Mouse (Mus musculus): Measurements from ENCODE around the gene Prkd1.

The Prkd1 gene

GRCm38 (mm10) chr12:50558231-50558630 lies 90.7 kb downstream of the Prkd1 start:
- DNase-seq (ENCODE audit: low spot score in 2 of 2): no peak

GRCm38 (mm10) chr12:50554214-50554613 lies 94.7 kb downstream of the Prkd1 start:
- DNase-seq (ENCODE audit: low spot score in 2 of 2): no peak

- peak; percentile 63 to 70 for DNase-seq (ENCODE audit: low spot score in 2 of 2)
Measured at GRCm38 (mm10) chr12:50549860-50550555, 98.9 kb downstream of the Prkd1 start.

- no peak for DNase-seq (ENCODE audit: low spot score in 2 of 2)
Measured at GRCm38 (mm10) chr12:50546394-50546793, 102.5 kb downstream of the Prkd1 start.

GRCm38 (mm10) chr12:50545610-50545919 lies 103.3 kb downstream of the Prkd1 start:
- DNase-seq (ENCODE audit: low spot score in 2 of 2): no peak

DNA sequence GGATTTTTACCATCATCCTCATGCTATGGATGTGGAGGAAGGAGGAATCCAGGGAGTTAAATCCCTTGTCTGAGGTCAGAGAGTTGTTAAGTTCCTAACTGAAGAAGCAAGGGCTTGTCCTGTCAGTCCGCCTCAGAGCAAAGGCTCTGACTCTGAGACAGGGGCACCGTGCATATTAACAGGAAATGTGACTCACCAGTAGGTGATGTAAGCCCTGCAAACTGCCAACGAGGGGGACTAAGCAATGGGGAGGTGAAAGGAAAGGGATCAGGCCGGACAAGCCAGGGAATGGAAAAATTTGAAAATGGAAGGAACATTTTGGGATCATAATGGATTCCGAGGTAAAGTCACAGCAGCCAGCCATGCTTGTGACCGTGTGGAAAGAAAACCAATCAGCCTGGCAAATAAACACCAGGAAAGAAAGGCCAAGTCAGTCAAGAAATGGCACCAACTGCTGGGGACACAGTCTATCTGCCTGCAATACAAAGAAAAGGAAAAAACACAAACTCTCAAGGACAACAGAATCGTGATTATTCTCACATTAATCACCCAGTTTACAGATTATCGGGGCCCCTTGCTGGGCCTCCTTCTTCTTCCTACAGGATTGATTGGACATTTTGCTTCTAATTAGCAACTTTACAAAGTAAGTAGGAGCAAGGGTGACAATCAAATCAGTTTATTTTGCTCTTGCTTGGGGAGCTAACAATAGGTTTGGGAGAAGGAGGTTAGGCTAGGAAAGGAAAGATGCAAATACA lies 103.9 kb downstream of the Prkd1 start:
- no peak for DNase-seq (ENCODE audit: low spot score in 2 of 2)

- DNase-seq (ENCODE audit: low spot score in 2 of 2): no peak
Measured at GRCm38 (mm10) chr12:50540793-50541192, 108.1 kb downstream of the Prkd1 start.

- peak; percentile 39 to 44 for DNase-seq (ENCODE audit: low spot score in 2 of 2)
Measured at GRCm38 (mm10) chr12:50538296-50538965, 110.5 kb downstream of the Prkd1 start.

DNA sequence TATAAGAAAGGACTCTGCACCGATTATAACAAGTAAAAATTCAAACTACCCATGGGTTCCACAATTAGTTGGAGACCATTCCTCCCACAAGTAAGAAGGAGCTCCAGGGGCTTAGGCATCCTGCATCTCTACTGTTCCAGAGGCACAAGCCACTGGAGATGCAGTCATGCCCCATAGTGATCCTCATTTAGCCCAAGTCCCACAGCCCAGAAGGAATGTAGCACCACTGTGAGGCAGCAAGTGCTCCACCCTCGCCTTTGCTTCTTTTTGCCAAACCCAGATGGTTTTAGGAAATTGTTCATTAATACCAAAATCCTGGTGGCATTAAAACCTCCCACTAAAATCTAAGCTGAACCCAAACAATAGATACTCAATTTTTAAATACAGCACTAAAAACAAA lies 111.1 kb downstream of the Prkd1 start:
- DNase-seq (ENCODE audit: low spot score in 2 of 2): peak in 1 of 2 experiments; percentile 33

- no peak for DNase-seq (ENCODE audit: low spot score in 2 of 2)
Measured at GRCm38 (mm10) chr12:50537006-50537405, 111.9 kb downstream of the Prkd1 start.

- DNase-seq (ENCODE audit: low spot score in 2 of 2): no peak
Measured at GRCm38 (mm10) chr12:50528633-50529032, 120.3 kb downstream of the Prkd1 start.

DNA sequence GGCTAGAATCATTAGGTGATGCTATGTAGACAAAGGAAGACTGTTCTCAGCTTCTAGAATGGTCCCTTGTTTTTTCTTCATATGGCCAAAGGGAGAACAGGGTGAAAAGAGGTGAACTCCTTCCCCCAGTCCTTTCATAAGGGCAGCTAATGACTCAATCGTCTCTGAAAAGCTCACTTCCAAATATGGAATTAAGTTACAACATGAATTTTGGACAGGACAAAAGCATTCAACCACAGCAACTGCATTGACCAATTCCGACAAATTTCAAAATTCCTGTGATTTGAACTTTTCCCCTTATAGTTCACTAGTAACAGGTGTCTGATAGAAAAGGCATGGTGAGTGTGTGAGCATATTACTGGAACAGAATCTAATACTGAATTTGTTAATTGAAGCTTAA lies 124.8 kb downstream of the Prkd1 start:
- DNase-seq (ENCODE audit: low spot score in 2 of 2): no peak

GRCm38 (mm10) chr12:50514526-50514925 lies 134.4 kb downstream of the Prkd1 start:
- no peak for DNase-seq (ENCODE audit: low spot score in 2 of 2)

- DNase-seq (ENCODE audit: low spot score in 2 of 2): no peak
Measured at GRCm38 (mm10) chr12:50511486-50512225, 137.2 kb downstream of the Prkd1 start.

DNA sequence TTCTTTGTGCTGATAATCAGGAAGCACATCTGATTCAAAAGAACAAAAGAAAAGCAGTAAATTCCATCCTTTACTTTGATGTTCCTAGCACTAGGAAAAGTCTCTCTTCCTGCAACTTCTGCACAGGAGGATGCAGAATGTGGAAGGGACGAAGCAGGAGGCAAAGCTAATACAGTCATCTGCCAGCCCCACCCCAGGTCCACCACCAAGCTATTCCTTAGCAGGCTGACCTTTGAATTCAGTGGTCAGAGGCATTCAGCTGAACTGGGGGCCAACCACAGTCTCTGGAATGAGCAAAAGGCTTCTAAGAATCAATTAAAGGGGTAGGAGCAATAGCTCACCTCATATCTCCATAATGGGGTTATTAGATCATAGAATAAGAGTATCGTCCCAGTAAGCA lies 140.1 kb downstream of the Prkd1 start:
- DNase-seq (ENCODE audit: low spot score in 2 of 2): no peak

- no peak for DNase-seq (ENCODE audit: low spot score in 2 of 2)
Measured at GRCm38 (mm10) chr12:50499796-50500504, 148.9 kb downstream of the Prkd1 start.

DNA sequence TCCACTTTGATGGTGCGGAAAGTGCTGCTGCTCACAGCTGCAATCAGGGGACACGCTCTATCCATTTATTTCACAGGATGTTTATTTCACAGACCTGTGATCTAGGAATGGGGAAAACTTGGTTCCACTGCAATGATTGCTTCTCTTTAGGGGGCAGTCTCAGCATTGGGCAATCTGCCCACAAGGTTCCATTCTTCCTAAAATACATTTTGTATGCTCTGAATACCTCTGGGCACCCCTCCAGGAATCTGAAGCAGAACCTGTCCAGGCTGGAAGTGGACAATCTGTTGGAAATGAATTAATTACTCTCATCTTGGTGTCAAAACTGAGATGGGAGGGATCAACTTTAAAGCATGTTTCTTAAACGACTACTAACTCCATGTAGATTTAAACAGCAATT lies 152.9 kb downstream of the Prkd1 start:
- DNase-seq (ENCODE audit: low spot score in 2 of 2): no peak

GRCm38 (mm10) chr12:50479784-50480183 lies 169.1 kb downstream of the Prkd1 start:
- DNase-seq (ENCODE audit: low spot score in 2 of 2): no peak

DNA sequence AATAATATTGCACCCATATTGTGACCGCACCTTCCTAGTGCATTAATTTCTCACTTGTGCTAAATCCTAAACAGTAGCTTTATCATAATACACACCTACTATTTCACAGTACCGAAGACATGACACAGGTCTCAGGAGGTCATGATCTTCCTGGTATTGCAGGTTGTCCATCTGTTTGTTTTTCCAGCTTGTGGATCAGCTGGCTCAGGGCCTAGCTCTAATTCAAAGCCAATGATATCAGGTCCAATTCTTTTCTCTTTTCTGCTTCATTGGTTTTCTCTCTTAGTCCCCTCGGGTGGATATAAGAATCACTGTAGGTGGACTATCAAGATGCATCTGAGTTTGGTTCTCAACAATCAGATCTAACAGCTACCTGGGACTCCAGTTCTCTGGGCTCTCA lies 191.7 kb downstream of the Prkd1 start:
- DNase-seq (ENCODE audit: low spot score in 2 of 2): no peak

GRCm38 (mm10) chr12:50451761-50452160 lies 197.1 kb downstream of the Prkd1 start:
- DNase-seq (ENCODE audit: low spot score in 2 of 2): peak; percentile 36 to 45

DNA sequence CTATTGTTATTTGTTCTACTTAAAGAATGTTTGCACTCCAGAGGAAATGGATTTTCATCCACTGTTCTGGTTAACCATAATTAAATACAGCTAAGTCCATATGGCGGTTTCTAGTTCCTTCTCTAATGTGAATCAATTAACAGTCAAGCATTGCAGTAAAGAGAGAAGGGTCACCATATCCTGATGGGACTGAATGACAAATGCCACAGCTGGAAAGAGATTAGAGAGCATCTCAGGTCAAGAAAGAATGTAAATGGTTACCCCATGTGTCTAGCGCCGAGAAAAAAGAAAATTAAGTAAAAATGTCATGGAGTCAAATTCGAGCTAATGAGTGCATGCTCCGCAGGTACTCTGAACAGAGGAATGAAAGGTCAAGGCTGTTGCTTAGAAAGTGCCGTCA lies 212.2 kb downstream of the Prkd1 start:
- no peak for DNase-seq (ENCODE audit: low spot score in 2 of 2)

Measured in right cerebral cortex, adult 2 months (tissue).